In the genomic region with DNA sequence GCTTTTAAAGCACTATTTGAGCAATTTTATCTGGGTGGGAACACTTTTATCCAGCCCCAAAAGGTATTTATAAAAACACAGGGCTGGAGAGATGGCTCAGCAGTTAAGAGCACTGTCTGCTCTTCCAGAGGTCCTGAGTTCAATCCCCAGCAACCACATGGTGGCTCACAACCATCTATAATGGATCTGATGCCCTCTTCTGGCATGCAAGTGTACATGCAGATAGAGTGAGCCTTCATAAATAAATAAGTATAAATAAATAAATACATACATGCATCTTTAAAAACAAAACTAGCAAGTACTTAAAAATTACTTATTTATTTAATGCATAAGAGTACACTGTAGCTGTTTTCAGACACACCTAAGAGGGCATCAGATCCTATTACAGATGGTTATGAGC, we compare ENCODE assay signal across 17 mouse cellular contexts. TPM values are rescaled to one million over a fixed set of nuclear protein-coding genes. Genes with fewer than 3 reads are reported as not detected.
A peak's percentile ranks its signal among the peaks of the same experiment; 100 is the strongest.
DNase-seq lines count a peak whose midpoint lies in the region; ATAC-seq and TF ChIP-seq lines count a peak whose summit lies in the region.
"Not testable (repeated sequence)": the region's sequence is repeated elsewhere in the genome, so short reads cannot be mapped to it uniquely, and the experiment has no call there.
"Had no signal": no experiment of that assay in that cellular context is flagged by ENCODE, and none has a peak within 500 bp of the region (broad histone marks: within the 10 kb centered on the region; RNA-seq: fewer than 3 reads in every experiment).

No protein-coding gene starts in this region.

- TF ChIP-seq EP300 in CH12.LX (IDR thresholded peaks at IDR 0.05; ENCODE audit: low read length); lung, postnatal 0 days (IDR thresholded peaks at IDR 0.05): not testable (repeated sequence)

- not testable (repeated sequence) for H3K4me1 ChIP-seq in CH12.LX (ENCODE audit: control insufficient read depth in 1 of 2, insufficient read depth in 2 of 2); forebrain, postnatal 0 days (ENCODE audit: insufficient read depth); hindbrain, postnatal 0 days (ENCODE audit: insufficient read depth, low read length); kidney, adult 2 months (ENCODE audit: control insufficient read depth, insufficient read depth, low read length); lung, postnatal 0 days (ENCODE audit: insufficient read depth, low read depth, low read length)

- H3K27me3 ChIP-seq in CH12.LX (replicated peaks) = peaks cover 66% of the 10 kb centered on the region
- H3K27me3 ChIP-seq in forebrain, postnatal 0 days (ENCODE audit: insufficient read depth, low read length); hindbrain, postnatal 0 days (ENCODE audit: insufficient read depth, low read length); kidney, adult 2 months (replicated peaks; ENCODE audit: control insufficient read depth, insufficient read depth, low read length); lung, postnatal 0 days (replicated peaks; ENCODE audit: insufficient read depth, low read length): not testable (repeated sequence)

- not testable (repeated sequence) for H3K9me3 ChIP-seq in CH12.LX (replicated peaks; ENCODE audit: low read length); forebrain, postnatal 0 days (ENCODE audit: low read length); hindbrain, postnatal 0 days (ENCODE audit: low read length); lung, postnatal 0 days (ENCODE audit: low read length)

- not testable (repeated sequence) for DNase-seq in CH12.LX (ENCODE audit: extremely low read depth); forebrain, postnatal 0 days; hindbrain, postnatal 0 days (ENCODE audit: low spot score); kidney, adult 2 months; left cerebral cortex, adult 2 months (ENCODE audit: extremely low spot score in 1 of 2, low spot score in 2 of 2); lung, postnatal 0 days (ENCODE audit: low spot score)

- H3K36me3 ChIP-seq in CH12.LX (replicated peaks in 1 of 2; ENCODE audit: control insufficient read depth in 1 of 2, insufficient read depth in 1 of 2, low read length in 1 of 2); kidney, adult 2 months (ENCODE audit: control insufficient read depth, insufficient read depth, low read length); lung, postnatal 0 days (ENCODE audit: insufficient read depth, low read length): not testable (repeated sequence)
- peaks cover 29% of the 10 kb centered on the region for H3K36me3 ChIP-seq in forebrain, postnatal 0 days (ENCODE audit: insufficient read depth)
- H3K36me3 ChIP-seq in hindbrain, postnatal 0 days (ENCODE audit: insufficient read depth, low read length) = peaks cover 21% of the 10 kb centered on the region

- not testable (repeated sequence) for TF ChIP-seq POLR2A in CH12.LX (IDR thresholded peaks at IDR 0.05; ENCODE audit: low read depth, low read length); kidney, adult 2 months (IDR thresholded peaks at IDR 0.05; ENCODE audit: low read depth, low read length)

- in situ Hi-C loops in CH12.LX (cut with MboI; ENCODE audit: low pct_ligation_motif_present, low pct_unique_long_range_greater_than_20kb, low sequenced_read_pairs) = not testable (repeated sequence)

- not testable (repeated sequence) for H3K9ac ChIP-seq in CH12.LX (ENCODE audit: insufficient read depth, low read depth); forebrain, postnatal 0 days; hindbrain, postnatal 0 days (replicated peaks; ENCODE audit: low read length); lung, postnatal 0 days (replicated peaks; ENCODE audit: low read depth)

- not testable (repeated sequence) for H3K27ac ChIP-seq in CH12.LX (ENCODE audit: insufficient read depth, low read depth); forebrain, postnatal 0 days (ENCODE audit: low read depth, low read length); hindbrain, postnatal 0 days; kidney, adult 2 months (ENCODE audit: insufficient read depth, low read depth, low read length); left cerebral cortex, adult 2 months; lung, postnatal 0 days (ENCODE audit: low read length)

- ATAC-seq in forebrain, postnatal 0 days; hindbrain, postnatal 0 days; lung, postnatal 0 days: not testable (repeated sequence)

- TF ChIP-seq RAD21 in CH12.LX (IDR thresholded peaks at IDR 0.05; ENCODE audit: low read depth, low read length) = peak; percentile 26

- not testable (repeated sequence) for H3K4me2 ChIP-seq in CH12.LX (ENCODE audit: insufficient read depth, low read depth, poor library complexity, severe bottlenecking); forebrain, postnatal 0 days (ENCODE audit: low read depth); hindbrain, postnatal 0 days (ENCODE audit: low read depth, low read length); lung, postnatal 0 days (replicated peaks; ENCODE audit: low read depth, low read length)

- TF ChIP-seq CTCF in CH12.LX (conservative IDR thresholded peaks at IDR 0.05 in 1 of 2, IDR thresholded peaks at IDR 0.05 in 1 of 2; ENCODE audit: low read depth in 2 of 2, low read length in 2 of 2) = peak in 1 of 2 experiments; percentile 52; a peak in 2 of 4 replicates
- TF ChIP-seq CTCF in forebrain, postnatal 0 days (IDR thresholded peaks at IDR 0.05; ENCODE audit: low read depth) = peak; percentile 45
- peak; percentile 51 for TF ChIP-seq CTCF in hindbrain, postnatal 0 days (IDR thresholded peaks at IDR 0.05; ENCODE audit: low read depth)
- peak; percentile 15; the same call in 1 of the 2 replicates for TF ChIP-seq CTCF in kidney, adult 2 months (conservative IDR thresholded peaks at IDR 0.05; ENCODE audit: insufficient read depth, insufficient read length, low read depth, low read length)
- TF ChIP-seq CTCF in left cerebral cortex, adult 2 months (IDR thresholded peaks at IDR 0.05) = peak; percentile 45
- 0 out of 2 replicates have a peak, but pooled peaks have one; percentile 18 for TF ChIP-seq CTCF in lung, postnatal 0 days (IDR thresholded peaks at IDR 0.05)

- not testable (repeated sequence) for H3K4me3 ChIP-seq in CH12.LX (replicated peaks in 1 of 3; ENCODE audit: low read depth in 2 of 3, low read length in 2 of 3, poor library complexity in 1 of 3); forebrain, postnatal 0 days (ENCODE audit: low read depth, low read length); hindbrain, postnatal 0 days (ENCODE audit: low read length); kidney, adult 2 months (ENCODE audit: insufficient read depth, low read depth, low read length); left cerebral cortex, adult 2 months; lung, postnatal 0 days (ENCODE audit: low read depth, low read length)

- dilution Hi-C loops in CH12.LX (cut with MboI; ENCODE audit: extremely low pct_ligation_motif_present, extremely low pct_unique_long_range_greater_than_20kb, low sequenced_read_pairs) = not testable (repeated sequence)

- intact Hi-C loops in left cerebral cortex, adult 2 months (cut with DNase I) = not testable (repeated sequence)

- not testable (repeated sequence) for H3K79me2 ChIP-seq in CH12.LX (replicated peaks; ENCODE audit: control insufficient read depth, extremely low read depth, insufficient read depth, poor library complexity, severe bottlenecking)

RNA-seq across cellular contexts. Expression of a gene that starts 9.6 kb away (rescaled TPM):
- total RNA-seq in CH12.LX (2012; rRNA removed) (0.17 and 0.25 TPM in 2 replicates), CH12.LX (2014; rRNA removed) (0.17 and 0.51 TPM in 2 replicates)
- polyA plus RNA-seq in CH12.LX (2012; ENCODE audit: insufficient read length, low read depth) = 0.57 and 0.74 TPM in 2 replicates
- total RNA-seq in forebrain, postnatal 0 days (2014; rRNA removed) = 1.3 TPM in 1 of 2 replicates, not detected in the other
- 0.17 and 0.23 TPM in 2 replicates for polyA plus RNA-seq in forebrain, postnatal 0 days (2015; fragmentation: Nextera tagmentation; extraction: Ambion mirVana)
- total RNA-seq in hindbrain, postnatal 0 days (2014; rRNA removed) = 1.0 TPM in 1 of 2 replicates, not detected in the other
- 0.18 and 0.20 TPM in 2 replicates for polyA plus RNA-seq in hindbrain, postnatal 0 days (2015; fragmentation: Nextera tagmentation; extraction: Ambion mirVana)
- 0.19 and 0.80 TPM in 2 replicates for polyA plus RNA-seq in kidney, adult 2 months (2012; rRNA removed)
- under 1 TPM in 1 of 2 experiments, not detected in 1; 0.43 TPM for total RNA-seq in left cerebral cortex, adult 2 months (2021)
- 0.32 and 0.45 TPM in 2 replicates for polyA plus RNA-seq in lung, postnatal 0 days (2015; fragmentation: Nextera tagmentation; extraction: Ambion mirVana)
- total RNA-seq: adrenal gland, postnatal 36 days; gastrocnemius, adult 8-10 months; gastrocnemius, postnatal 25 days; heart, postnatal 14 days had no signal
- polyA plus RNA-seq: embryonic facial prominence, embryonic 11.5 days; forebrain, embryonic 10.5 days; forebrain, embryonic 16.5 days; heart, embryonic 10.5 days had no signal

RNA-seq across cellular contexts. Expression of a gene that starts 14.3 kb away (rescaled TPM):
- total RNA-seq in CH12.LX (2012; rRNA removed) (3.4 and 5.5 TPM in 2 replicates), CH12.LX (2014; rRNA removed) (not detected in 2 replicates)
- 0.49 and 0.78 TPM in 2 replicates for polyA plus RNA-seq in CH12.LX (2012; ENCODE audit: insufficient read length, low read depth)
- total RNA-seq in forebrain, postnatal 0 days (2014; rRNA removed) = 179 and 188 TPM in 2 replicates
- polyA plus RNA-seq in forebrain, postnatal 0 days (2015; fragmentation: Nextera tagmentation; extraction: Ambion mirVana) = 413 and 442 TPM in 2 replicates
- 249 and 289 TPM in 2 replicates for total RNA-seq in hindbrain, postnatal 0 days (2014; rRNA removed)
- polyA plus RNA-seq in hindbrain, postnatal 0 days (2015; fragmentation: Nextera tagmentation; extraction: Ambion mirVana) = 416 and 422 TPM in 2 replicates
- 73.7 and 99.5 TPM in 2 replicates for polyA plus RNA-seq in kidney, adult 2 months (2012; rRNA removed)
- total RNA-seq in left cerebral cortex, adult 2 months (2021) = 100 to 1,000 TPM; 337 to 366 TPM
- 42.7 and 45.3 TPM in 2 replicates for polyA plus RNA-seq in lung, postnatal 0 days (2015; fragmentation: Nextera tagmentation; extraction: Ambion mirVana)

RNA-seq across cellular contexts. Expression of a gene that starts 15.1 kb away (rescaled TPM):
- total RNA-seq in CH12.LX (2012; rRNA removed) = 10.5 and 13.0 TPM in 2 replicates
- total RNA-seq in CH12.LX (2014; rRNA removed) = 3.1 and 5.0 TPM in 2 replicates
- polyA plus RNA-seq in CH12.LX (2012; ENCODE audit: insufficient read length, low read depth) = 15.7 and 23.4 TPM in 2 replicates
- total RNA-seq in forebrain, postnatal 0 days (2014; rRNA removed) = 51.5 and 67.4 TPM in 2 replicates
- polyA plus RNA-seq in forebrain, postnatal 0 days (2015; fragmentation: Nextera tagmentation; extraction: Ambion mirVana) = 8.8 and 10.5 TPM in 2 replicates
- 84.6 and 94.9 TPM in 2 replicates for total RNA-seq in hindbrain, postnatal 0 days (2014; rRNA removed)
- 10.7 and 12.5 TPM in 2 replicates for polyA plus RNA-seq in hindbrain, postnatal 0 days (2015; fragmentation: Nextera tagmentation; extraction: Ambion mirVana)
- polyA plus RNA-seq in kidney, adult 2 months (2012; rRNA removed) = 51.0 and 64.0 TPM in 2 replicates
- 100 to 1,000 TPM; 160 to 168 TPM for total RNA-seq in left cerebral cortex, adult 2 months (2021)
- 2.7 and 4.0 TPM in 2 replicates for polyA plus RNA-seq in lung, postnatal 0 days (2015; fragmentation: Nextera tagmentation; extraction: Ambion mirVana)

RNA-seq across cellular contexts. Expression of a gene that starts 17.8 kb away (rescaled TPM):
- total RNA-seq in CH12.LX (2012; rRNA removed) = not detected in 2 replicates
- total RNA-seq in CH12.LX (2014; rRNA removed) = not detected in 2 replicates
- not detected in 2 replicates for polyA plus RNA-seq in CH12.LX (2012; ENCODE audit: insufficient read length, low read depth)
- total RNA-seq in forebrain, postnatal 0 days (2014; rRNA removed) = 8.2 and 13.5 TPM in 2 replicates
- polyA plus RNA-seq in forebrain, postnatal 0 days (2015; fragmentation: Nextera tagmentation; extraction: Ambion mirVana) = 14.2 and 18.2 TPM in 2 replicates
- total RNA-seq in hindbrain, postnatal 0 days (2014; rRNA removed) = 8.4 and 12.9 TPM in 2 replicates
- 10.8 and 12.3 TPM in 2 replicates for polyA plus RNA-seq in hindbrain, postnatal 0 days (2015; fragmentation: Nextera tagmentation; extraction: Ambion mirVana)
- 18.8 and 23.8 TPM in 2 replicates for polyA plus RNA-seq in kidney, adult 2 months (2012; rRNA removed)
- total RNA-seq in left cerebral cortex, adult 2 months (2021) = 10 to 100 TPM; 11.5 to 13.1 TPM
- 2.6 and 2.8 TPM in 2 replicates for polyA plus RNA-seq in lung, postnatal 0 days (2015; fragmentation: Nextera tagmentation; extraction: Ambion mirVana)
- polyA plus RNA-seq: forebrain, embryonic 10.5 days; heart, embryonic 10.5 days; hindbrain, embryonic 11.5 days had no signal

RNA-seq across cellular contexts. Expression of a gene that starts 41.3 kb away (rescaled TPM):
- total RNA-seq in CH12.LX (2012; rRNA removed) (27.3 and 32.1 TPM in 2 replicates), CH12.LX (2014; rRNA removed) (21.9 and 22.5 TPM in 2 replicates)
- polyA plus RNA-seq in CH12.LX (2012; ENCODE audit: insufficient read length, low read depth) = 16.5 and 16.9 TPM in 2 replicates
- total RNA-seq in forebrain, postnatal 0 days (2014; rRNA removed) = 13.2 and 13.9 TPM in 2 replicates
- polyA plus RNA-seq in forebrain, postnatal 0 days (2015; fragmentation: Nextera tagmentation; extraction: Ambion mirVana) = 9.5 and 12.7 TPM in 2 replicates
- total RNA-seq in hindbrain, postnatal 0 days (2014; rRNA removed) = 38.1 and 40.2 TPM in 2 replicates
- 20.2 and 22.0 TPM in 2 replicates for polyA plus RNA-seq in hindbrain, postnatal 0 days (2015; fragmentation: Nextera tagmentation; extraction: Ambion mirVana)
- 0.20 and 0.34 TPM in 2 replicates for polyA plus RNA-seq in kidney, adult 2 months (2012; rRNA removed)
- total RNA-seq in left cerebral cortex, adult 2 months (2021) = 1 to 10 TPM; 2.1 to 2.7 TPM
- polyA plus RNA-seq in lung, postnatal 0 days (2015; fragmentation: Nextera tagmentation; extraction: Ambion mirVana) = 2.2 and 2.4 TPM in 2 replicates
- total RNA-seq: adrenal gland, adult 18-20 months; gastrocnemius, adult 8-10 months; heart, adult 18-20 months had no signal

Comparison
In these comparisons a context has a peak if more than half of its experiments do, and no peak if none do; other contexts are left out.
1. RNA of a gene that starts 14.3 kb away (polyA plus RNA-seq): 413 to 442 TPM in forebrain, postnatal 0 days, 416 to 422 TPM in hindbrain, postnatal 0 days, 73.7 to 99.5 TPM in kidney, adult 2 months and 42.7 to 45.3 TPM in lung, postnatal 0 days; 0.49 to 0.78 TPM in CH12.LX; every median in the first group is over 10 times any median in the second.